Mouse (Mus musculus) embryonic facial prominence, embryonic 11.5 days (tissue): ENCODE measurements at regions not wholly inside any gene's neighbourhood (a gene's known extent, or its start where the extent isn't known, plus 50 kb on each side); places are given as distances from the start of the nearest gene placed in this dataset.

Experiments
- ATAC-seq: fragments of 200-750 bp; cut with Nextera tagmentation; replicated peaks from 2 replicates; pipeline ENCODE4 v1.8.0; 2017; ENCODE audit warnings: low read depth; ENCODE audit not compliant: insufficient number of reproducible peaks, low FRiP score, low TSS enrichment
- DNase-seq: peaks from one replicate; pipeline ENCODE4 v3.0.0-alpha.2; 2015; ENCODE audit warnings: low spot score
- H3K27ac ChIP-seq: fragments of 300-500 bp; sonication (generic); replicated peaks from 2 replicates; pipeline ENCODE4 v1.5.1; 2014; ENCODE audit warnings: mild to moderate bottlenecking, low read depth, low read length, control low read depth
- H3K27me3 ChIP-seq: fragments of 300-500 bp; sonication (generic); 2 replicates; pipeline ENCODE4 v1.6.1; 2014; ENCODE audit warnings: mild to moderate bottlenecking, low read length, moderate library complexity, mixed read lengths; ENCODE audit not compliant: control insufficient read depth, insufficient read depth
- H3K36me3 ChIP-seq: fragments of 300-500 bp; sonication (generic); replicated peaks from 2 replicates; pipeline ENCODE4 v1.6.1; 2014; ENCODE audit warnings: low read depth, mild to moderate bottlenecking, low read length, moderate library complexity, mixed read lengths; ENCODE audit not compliant: control insufficient read depth, insufficient read depth
- H3K4me1 ChIP-seq: fragments of 300-500 bp; sonication (generic); 2 replicates; pipeline ENCODE4 v1.6.1; 2014; ENCODE audit warnings: low read length, mixed read lengths; ENCODE audit not compliant: control insufficient read depth, insufficient read depth
- H3K4me2 ChIP-seq: fragments of 300-500 bp; sonication (generic); 2 replicates; pipeline ENCODE4 v1.6.1; 2014; ENCODE audit warnings: low read depth, mild to moderate bottlenecking, control low read depth, low read length, moderate library complexity
- H3K4me3 ChIP-seq: fragments of 300-500 bp; sonication (generic); 2 replicates; pipeline ENCODE4 v1.5.1; 2014; ENCODE audit warnings: low read depth, low read length, control low read depth
- H3K9ac ChIP-seq: fragments of 300-500 bp; sonication (generic); replicated peaks from 2 replicates; pipeline ENCODE4 v1.6.1; 2014; ENCODE audit warnings: mild to moderate bottlenecking, control low read depth, low read length
- H3K9me3 ChIP-seq: fragments of 300-500 bp; sonication (generic); replicated peaks from 2 replicates; pipeline ENCODE4 v1.6.1; 2016; ENCODE audit warnings: mild to moderate bottlenecking, low read length, inconsistent platforms, mixed read lengths; ENCODE audit not compliant: control insufficient read depth
- WGBS: fragments of 180-500 bp; shearing (Covaris S2); extraction: QIAGEN DNeasy Blood & Tissue Kit; methylation state at CpG from one replicate; pipeline ENCODE4 v1.1.7; 2014; 5-methylcytosine and 5-hydroxymethylcytosine counted together

GRCm38 (mm10) chr2:128232027-128232426, 106.2 kb downstream of the Bcl2l11 start:
- H3K4me1 ChIP-seq: no peaks in the 10 kb centered on the region
- no peaks in the 10 kb centered on the region for H3K27me3 ChIP-seq
- no peaks in the 10 kb centered on the region for H3K36me3 ChIP-seq
- H3K9ac ChIP-seq: no peak overlapping the region
- no peak overlapping the region for H3K4me2 ChIP-seq
- H3K4me3 ChIP-seq: no peak overlapping the region
- DNase-seq (no peak), ATAC-seq (no peak)
- no peaks in the 10 kb centered on the region for H3K9me3 ChIP-seq
- no peak overlapping the region for H3K27ac ChIP-seq
- 87% methylated on average over 3 of the region's 3 CpGs for WGBS

GRCm38 (mm10) chr2:128235127-128235526, 109.3 kb downstream of the Bcl2l11 start:
- no peak overlapping the region for H3K9ac ChIP-seq
- no peak overlapping the region for H3K4me2 ChIP-seq
- no peaks in the 10 kb centered on the region for H3K27me3 ChIP-seq
- no peak overlapping the region for H3K27ac ChIP-seq
- no peak overlapping the region for H3K4me3 ChIP-seq
- 65% methylated on average over 8 of the region's 8 CpGs for WGBS
- H3K4me1 ChIP-seq: no peaks in the 10 kb centered on the region
- ATAC-seq (no peak), DNase-seq (no peak)
- no peaks in the 10 kb centered on the region for H3K36me3 ChIP-seq
- H3K9me3 ChIP-seq: no peaks in the 10 kb centered on the region

- Histone ChIP-seq H3K36me3 (no peaks in the 10 kb centered on the region), H3K9ac (no peak overlapping the region), H3K4me1 (no peaks in the 10 kb centered on the region), H3K27ac (no peak overlapping the region), H3K27me3 (no peaks in the 10 kb centered on the region), H3K4me2 (no peak overlapping the region), H3K9me3 (no peaks in the 10 kb centered on the region), H3K4me3 (no peak overlapping the region)
- ATAC-seq: no peak
- DNase-seq: no peak
- 94% methylated on average over 4 of the region's 4 CpGs for WGBS
Observed at GRCm38 (mm10) chr2:128239451-128239850, 113.6 kb downstream of the Bcl2l11 start.

GRCm38 (mm10) chr2:128240054-128240453, 114.2 kb downstream of the Bcl2l11 start:
- Histone ChIP-seq H3K27ac (no peak overlapping the region), H3K9me3 (no peaks in the 10 kb centered on the region), H3K36me3 (no peaks in the 10 kb centered on the region), H3K4me1 (no peaks in the 10 kb centered on the region), H3K9ac (no peak overlapping the region), H3K27me3 (no peaks in the 10 kb centered on the region), H3K4me3 (no peak overlapping the region), H3K4me2 (no peak overlapping the region)
- 44% methylated on average over 4 of the region's 4 CpGs for WGBS
- ATAC-seq (no peak), DNase-seq (no peak)

GRCm38 (mm10) chr2:128240536-128241279, 114.9 kb downstream of the Bcl2l11 start:
- WGBS: 20% methylated on average over 9 of the region's 9 CpGs
- DNase-seq: peak; percentile 58

GRCm38 (mm10) chr2:128241280-128241665, 115.4 kb downstream of the Bcl2l11 start:
- Histone ChIP-seq H3K27me3 (no peaks in the 10 kb centered on the region), H3K9me3 (no peaks in the 10 kb centered on the region), H3K4me1 (no peaks in the 10 kb centered on the region), H3K4me3 (no peak overlapping the region), H3K27ac (no peak overlapping the region), H3K9ac (no peak overlapping the region), H3K36me3 (no peaks in the 10 kb centered on the region), H3K4me2 (no peak overlapping the region)
- ATAC-seq (0 out of 2 replicates have a peak, but pooled peaks have one; percentile 34), DNase-seq (peak; percentile 21)
- WGBS: 6% methylated on average over 3 of the region's 3 CpGs

More at GRCm38 (mm10) chr2:128240536-128241279, 114.9 kb downstream of the Bcl2l11 start:
- Histone ChIP-seq H3K9ac (no peak overlapping the region), H3K4me3 (no peak overlapping the region), H3K9me3 (no peaks in the 10 kb centered on the region), H3K36me3 (no peaks in the 10 kb centered on the region), H3K4me1 (no peaks in the 10 kb centered on the region), H3K4me2 (no peak overlapping the region), H3K27me3 (no peaks in the 10 kb centered on the region), H3K27ac (no peak overlapping the region)
- ATAC-seq: no peak

GRCm38 (mm10) chr2:128245544-128245943, 119.7 kb downstream of the Bcl2l11 start:
- no peak overlapping the region for H3K27ac ChIP-seq
- no peak for ATAC-seq
- WGBS: 84% methylated on average over 10 of the region's 10 CpGs

GRCm38 (mm10) chr2:128247967-128248366, 122.1 kb downstream of the Bcl2l11 start:
- no peak overlapping the region for H3K4me3 ChIP-seq
- DNase-seq: no peak
- no peak overlapping the region for H3K9ac ChIP-seq
- no peaks in the 10 kb centered on the region for H3K36me3 ChIP-seq
- 44% methylated on average over 4 of the region's 4 CpGs for WGBS
- no peaks in the 10 kb centered on the region for H3K27me3 ChIP-seq
- H3K9me3 ChIP-seq: no peaks in the 10 kb centered on the region
- H3K4me2 ChIP-seq: no peak overlapping the region
- no peak overlapping the region for H3K27ac ChIP-seq
- ATAC-seq: no peak
- no peaks in the 10 kb centered on the region for H3K4me1 ChIP-seq

More at GRCm38 (mm10) chr2:128245544-128245943, 119.7 kb downstream of the Bcl2l11 start:
- H3K9me3 ChIP-seq: no peaks in the 10 kb centered on the region
- H3K4me1 ChIP-seq: no peaks in the 10 kb centered on the region
- H3K27me3 ChIP-seq: no peaks in the 10 kb centered on the region
- H3K36me3 ChIP-seq: no peaks in the 10 kb centered on the region
- no peak for DNase-seq
- no peak overlapping the region for H3K4me3 ChIP-seq
- no peak overlapping the region for H3K9ac ChIP-seq
- H3K4me2 ChIP-seq: no peak overlapping the region
